Mouse (Mus musculus) bone marrow macrophage, adult 2 months (primary cell): ENCODE results near the gene Slc2a1.

Experiments
- CTCF ChIP-seq: IDR thresholded peaks from 2 replicates; pipeline ENCODE4 v1.5.1; 2012; ENCODE audit warnings: low read depth, mild to moderate bottlenecking, low read length, moderate library complexity
- POLR2A ChIP-seq: IDR thresholded peaks from 2 replicates; pipeline ENCODE4 v1.6.1; 2012; ENCODE audit warnings: mild to moderate bottlenecking, low read depth, low read length, borderline replicate concordance

- TF ChIP-seq CTCF (no peak), POLR2A (no peak)
Measured at GRCm38 (mm10) chr4:119109640-119110039, 1.1 kb downstream of the Slc2a1 start.
